15 mouse cellular contexts compared by ENCODE assay signal in genomic region chr16:96362873-96363272, GRCm38 (mm10).
DNase-seq lines count a peak whose midpoint lies in the region; ATAC-seq and TF ChIP-seq lines count a peak whose summit lies in the region.
"Had no signal": no experiment of that assay in that cellular context is flagged by ENCODE, and none has a peak within 500 bp of the region (broad histone marks: within the 10 kb centered on the region; RNA-seq: fewer than 3 reads in every experiment).

No protein-coding gene starts in this region.

- no peak overlapping the region; the same call in 1 of the 2 replicates for H3K4me3 ChIP-seq in lung, embryonic 16.5 days (ENCODE audit: low read length)
- no peak overlapping the region for H3K4me3 ChIP-seq in lung, adult 2 months (replicated peaks; ENCODE audit: extremely low read depth, low read depth, low read length)
- H3K4me3 ChIP-seq in kidney, postnatal 0 days (replicated peaks; ENCODE audit: low read depth, low read length) = peak overlapping the region; percentile 34; the same call in 1 of the 2 replicates
- H3K4me3 ChIP-seq in liver, embryonic 14.5 days (ENCODE audit: insufficient read depth in 1 of 2, low read depth in 2 of 2, low read length in 2 of 2) = no peak overlapping the region
- H3K4me3 ChIP-seq: embryonic facial prominence, embryonic 12.5 days; forebrain, embryonic 12.5 days; gastrocnemius, adult 2 months had no signal

- TF ChIP-seq EP300 in liver, embryonic 14.5 days (IDR thresholded peaks at IDR 0.05; ENCODE audit: low read depth) = no peak

- intact Hi-C loops in heart, postnatal 25 days (cut with DNase I) = no loop called here
- intact Hi-C loops in heart, postnatal 36 days (cut with DNase I) = loop anchor here (10.0 kb wide), 1 partner anchor 452 kb away; no protein-coding TSS in a partner anchor

- no peak for DNase-seq in lung, adult 2 months
- DNase-seq in kidney, postnatal 0 days (ENCODE audit: low spot score) = peak; percentile 67
- peak in 2 of 3 experiments; percentile 15 to 19 for DNase-seq in liver, embryonic 14.5 days (ENCODE audit: low read depth in 3 of 3, low spot score in 3 of 3)
- no peak for DNase-seq in cerebellum, adult 11-12 months
- no peak for DNase-seq in heart, postnatal 25 days (ENCODE audit: low spot score)
- no peak for DNase-seq in heart, postnatal 36 days
- no peak for DNase-seq in gastrocnemius, postnatal 25 days
- DNase-seq: B cell, adult 2 months; cerebellum, adult 8-10 months; gastrocnemius, adult 2 months had no signal

- 16% methylated on average over 4 of the region's 4 CpGs for WGBS in lung, embryonic 16.5 days
- 52% methylated on average over 4 of the region's 4 CpGs for WGBS in lung, adult 2 months
- WGBS in kidney, postnatal 0 days = 20% methylated on average over 4 of the region's 4 CpGs
- WGBS in liver, embryonic 14.5 days (ENCODE audit: insufficient replicate concordance) = 45% methylated on average over 4 of the region's 4 CpGs

- ATAC-seq in lung, embryonic 16.5 days (ENCODE audit: low read depth) = no peak
- ATAC-seq in kidney, postnatal 0 days (replicated peaks; ENCODE audit: low FRiP score, low read depth) = peak; percentile 30
- ATAC-seq in liver, embryonic 14.5 days (ENCODE audit: insufficient read depth) = peak; percentile 27; the same call in 1 of the 2 replicates
- ATAC-seq: inflammation-experienced regulatory T-cells, adult 6 months had no signal

- H3K4me1 ChIP-seq in lung, embryonic 16.5 days (replicated peaks; ENCODE audit: control insufficient read depth, insufficient read depth, low read length) = no peaks in the 10 kb centered on the region; the same call in 1 of the 2 replicates
- 0 out of 2 replicates have a peak, but pooled peaks cover 2% of the 10 kb centered on the region for H3K4me1 ChIP-seq in lung, adult 2 months (ENCODE audit: control insufficient read depth, insufficient read depth, low read length)
- peaks cover 8% of the 10 kb centered on the region for H3K4me1 ChIP-seq in kidney, postnatal 0 days (replicated peaks; ENCODE audit: insufficient read depth, low read length)
- H3K4me1 ChIP-seq in liver, embryonic 14.5 days (replicated peaks; ENCODE audit: control insufficient read depth in 2 of 2, insufficient read depth in 2 of 2, low read length in 1 of 2) = peaks cover 0 to 13% of the 10 kb centered on the region in 2 experiments; a peak in 1 of 4 replicates
- H3K4me1 ChIP-seq: forebrain, embryonic 12.5 days had no signal

- peak overlapping the region; percentile 55 for H3K4me2 ChIP-seq in lung, embryonic 16.5 days (ENCODE audit: low read depth, low read length)
- H3K4me2 ChIP-seq in kidney, postnatal 0 days (ENCODE audit: low read length) = peak overlapping the region; percentile 56
- peak overlapping the region; percentile 23; the same call in 1 of the 2 replicates for H3K4me2 ChIP-seq in liver, embryonic 14.5 days (ENCODE audit: low read depth)
- H3K4me2 ChIP-seq: embryonic facial prominence, embryonic 12.5 days; forebrain, embryonic 12.5 days had no signal

- no peaks in the 10 kb centered on the region for H3K36me3 ChIP-seq in lung, embryonic 16.5 days (ENCODE audit: control insufficient read depth, insufficient read depth, low read length)
- H3K36me3 ChIP-seq in kidney, postnatal 0 days (ENCODE audit: insufficient read depth, low read length) = no peaks in the 10 kb centered on the region
- no peaks in the 10 kb centered on the region for H3K36me3 ChIP-seq in liver, embryonic 14.5 days (replicated peaks; ENCODE audit: control insufficient read depth, insufficient read depth, low read depth)
- H3K36me3 ChIP-seq: embryonic facial prominence, embryonic 12.5 days; forebrain, embryonic 12.5 days; G1E had no signal

- no peak for TF ChIP-seq CTCF in lung, adult 2 months (IDR thresholded peaks at IDR 0.05; ENCODE audit: insufficient read depth, low read length)
- TF ChIP-seq CTCF in kidney, postnatal 0 days (IDR thresholded peaks at IDR 0.05; ENCODE audit: low read depth) = no peak
- no peak for TF ChIP-seq CTCF in liver, embryonic 14.5 days (IDR thresholded peaks at IDR 0.05; ENCODE audit: low read depth)

- H3K27me3 ChIP-seq in lung, embryonic 16.5 days (ENCODE audit: control insufficient read depth, insufficient read depth, low read depth, low read length) = no peaks in the 10 kb centered on the region
- H3K27me3 ChIP-seq in kidney, postnatal 0 days (ENCODE audit: insufficient read depth, low read length) = no peaks in the 10 kb centered on the region
- H3K27me3 ChIP-seq in liver, embryonic 14.5 days (ENCODE audit: control insufficient read depth, insufficient read depth, low read length) = no peaks in the 10 kb centered on the region
- H3K27me3 ChIP-seq: forebrain, embryonic 12.5 days had no signal

- H3K9ac ChIP-seq in lung, embryonic 16.5 days (ENCODE audit: low read length) = no peak overlapping the region
- H3K9ac ChIP-seq in kidney, postnatal 0 days (ENCODE audit: low read depth, low read length) = no peak overlapping the region
- no peak overlapping the region for H3K9ac ChIP-seq in liver, embryonic 14.5 days (replicated peaks)
- H3K9ac ChIP-seq: embryonic facial prominence, embryonic 12.5 days; forebrain, embryonic 12.5 days had no signal

- TF ChIP-seq POLR2A in lung, adult 2 months (IDR thresholded peaks at IDR 0.05; ENCODE audit: borderline replicate concordance, extremely low read depth, low read depth, low read length) = no peak

- 0 out of 2 replicates have a peak, but pooled peaks cover 3% of the 10 kb centered on the region for H3K9me3 ChIP-seq in lung, embryonic 16.5 days (ENCODE audit: control insufficient read depth, low read length)
- no peaks in the 10 kb centered on the region for H3K9me3 ChIP-seq in kidney, postnatal 0 days (replicated peaks; ENCODE audit: low read length)
- H3K9me3 ChIP-seq in liver, embryonic 14.5 days (ENCODE audit: control insufficient read depth, low read length) = no peaks in the 10 kb centered on the region
- H3K9me3 ChIP-seq: embryonic facial prominence, embryonic 12.5 days; forebrain, embryonic 12.5 days had no signal

- peak overlapping the region; percentile 97; the same call in 1 of the 2 replicates for H3K27ac ChIP-seq in lung, embryonic 16.5 days (ENCODE audit: low read length)
- H3K27ac ChIP-seq in kidney, postnatal 0 days = peak overlapping the region; percentile 88
- H3K27ac ChIP-seq in liver, embryonic 14.5 days = no peak overlapping the region
- H3K27ac ChIP-seq: embryonic facial prominence, embryonic 12.5 days; forebrain, embryonic 12.5 days; gastrocnemius, adult 2 months had no signal

Comparison
In these comparisons a context has a peak if more than half of its experiments do, and no peak if none do; other contexts are left out.
1. DNase-seq: peak in kidney, postnatal 0 days (single experiment) and liver, embryonic 14.5 days (2 of 3); none in lung, adult 2 months (single experiment), cerebellum, adult 11-12 months (single experiment), heart, postnatal 25 days (single experiment), heart, postnatal 36 days (0 of 2) and gastrocnemius, postnatal 25 days (single experiment).
2. Peak in every context shown above with its lines, with median percentiles within 50 percentile points of each other: H3K4me2 ChIP-seq.